Comparison of ENCODE assay signal across 12 mouse cellular contexts in the genomic region with DNA sequence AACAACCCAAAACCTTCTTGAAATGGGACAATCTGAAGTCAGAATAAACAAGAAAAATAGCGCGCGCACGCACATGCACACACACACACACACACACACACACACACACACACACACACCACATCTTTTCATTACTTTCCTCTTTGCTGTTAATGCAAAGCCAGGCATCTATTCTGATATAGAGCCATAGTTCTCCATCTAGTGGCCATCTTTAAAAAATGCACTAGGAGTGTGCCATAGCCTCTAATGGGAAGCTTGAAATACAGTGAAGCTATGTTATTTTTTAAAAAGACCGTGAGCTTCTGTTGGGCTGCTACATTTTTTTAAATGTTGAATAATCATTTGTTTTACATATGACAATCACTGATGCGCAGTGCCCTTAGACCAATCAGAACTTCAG. TPM values are rescaled to one million over a fixed set of nuclear protein-coding genes. Genes with fewer than 3 reads are reported as not detected.
DNase-seq lines count a peak whose midpoint lies in the region; ATAC-seq and TF ChIP-seq lines count a peak whose summit lies in the region.
"Had no signal": no experiment of that assay in that cellular context is flagged by ENCODE, and none has a peak within 500 bp of the region (broad histone marks: within the 10 kb centered on the region; RNA-seq: fewer than 3 reads in every experiment).

No protein-coding gene starts in this region.

- H3K27ac ChIP-seq in kidney, embryonic 16.5 days (ENCODE audit: low read length), result no peak overlapping the region
- no peak overlapping the region for H3K27ac ChIP-seq in forebrain, postnatal 0 days (ENCODE audit: low read depth, low read length)
- H3K27ac ChIP-seq: limb, embryonic 12.5 days had no signal

- DNase-seq in kidney, postnatal 10 days, result peak; percentile 6
- peak; percentile 11 for DNase-seq in CD4-positive helper T cell, adult 2 months (ENCODE audit: low read depth, low spot score)
- DNase-seq in MN1 (ENCODE audit: low spot score), result peak; percentile 34
- peak; percentile 33 for DNase-seq in forebrain, postnatal 0 days
- no peak for DNase-seq in spleen, postnatal 10 days (ENCODE audit: low spot score in 2 of 2)
- no peak for DNase-seq in adrenal gland, adult 8-10 months
- DNase-seq: adrenal gland, postnatal 10 days had no signal

- 37% methylated on average over 6 of the region's 6 CpGs for WGBS in kidney, embryonic 16.5 days
- WGBS in forebrain, postnatal 0 days, result 40% methylated on average over 6 of the region's 6 CpGs

- H3K4me1 ChIP-seq in kidney, embryonic 16.5 days (ENCODE audit: insufficient read depth, low read length), result no peaks in the 10 kb centered on the region
- H3K4me1 ChIP-seq in forebrain, postnatal 0 days (ENCODE audit: insufficient read depth), result no peaks in the 10 kb centered on the region
- H3K4me1 ChIP-seq: limb, embryonic 12.5 days had no signal

- H3K4me2 ChIP-seq in kidney, embryonic 16.5 days (replicated peaks; ENCODE audit: low read depth, low read length), result no peak overlapping the region
- no peak overlapping the region for H3K4me2 ChIP-seq in forebrain, postnatal 0 days (ENCODE audit: low read depth)
- H3K4me2 ChIP-seq: limb, embryonic 12.5 days had no signal

- no peak overlapping the region for H3K4me3 ChIP-seq in kidney, embryonic 16.5 days (ENCODE audit: low read length)
- no peak overlapping the region for H3K4me3 ChIP-seq in forebrain, postnatal 0 days (ENCODE audit: low read depth, low read length)
- H3K4me3 ChIP-seq: erythroblast, embryonic 14.5 days; limb, embryonic 12.5 days; myocyte had no signal

- no peaks in the 10 kb centered on the region for H3K36me3 ChIP-seq in kidney, embryonic 16.5 days (ENCODE audit: insufficient read depth, low read length)
- no peaks in the 10 kb centered on the region for H3K36me3 ChIP-seq in forebrain, postnatal 0 days (ENCODE audit: insufficient read depth)
- H3K36me3 ChIP-seq: limb, embryonic 12.5 days had no signal

- H3K9ac ChIP-seq in kidney, embryonic 16.5 days (replicated peaks; ENCODE audit: low read length), result no peak overlapping the region
- no peak overlapping the region for H3K9ac ChIP-seq in forebrain, postnatal 0 days
- H3K9ac ChIP-seq: limb, embryonic 12.5 days had no signal

- no peaks in the 10 kb centered on the region for H3K27me3 ChIP-seq in kidney, embryonic 16.5 days (ENCODE audit: insufficient read depth, low read length)
- no peaks in the 10 kb centered on the region for H3K27me3 ChIP-seq in forebrain, postnatal 0 days (ENCODE audit: insufficient read depth, low read length)
- H3K27me3 ChIP-seq: limb, embryonic 12.5 days had no signal

- ATAC-seq in kidney, embryonic 16.5 days (ENCODE audit: low FRiP score, low TSS enrichment), result no peak
- ATAC-seq in forebrain, postnatal 0 days, result peak; percentile 73

- no peaks in the 10 kb centered on the region for H3K9me3 ChIP-seq in kidney, embryonic 16.5 days (ENCODE audit: low read length)
- H3K9me3 ChIP-seq in forebrain, postnatal 0 days (ENCODE audit: low read length), result no peaks in the 10 kb centered on the region
- H3K9me3 ChIP-seq: limb, embryonic 12.5 days had no signal

- peak; percentile 62 for TF ChIP-seq CTCF in forebrain, postnatal 0 days (IDR thresholded peaks at IDR 0.05; ENCODE audit: low read depth)

RNA-seq across cellular contexts. Expression of a gene that starts 7.8 kb away (rescaled TPM):
- not detected in 2 replicates for polyA plus RNA-seq in kidney, embryonic 16.5 days (2015; fragmentation: Nextera tagmentation; extraction: Ambion mirVana)
- not detected in 2 replicates for total RNA-seq in forebrain, postnatal 0 days (2014; rRNA removed)
- polyA plus RNA-seq in forebrain, postnatal 0 days (2015; fragmentation: Nextera tagmentation; extraction: Ambion mirVana), result not detected in 2 replicates
- total RNA-seq in adrenal gland, adult 8-10 months (2022), result not detected
- total RNA-seq: adrenal gland, postnatal 10 days; heart, postnatal 10 days had no signal
- polyA plus RNA-seq: erythroblast, embryonic 14.5 days; limb, embryonic 12.5 days; myocyte had no signal

Comparison
In these comparisons a context has a peak if more than half of its experiments do, and no peak if none do; other contexts are left out.
1. DNase-seq: peak in kidney, postnatal 10 days (single experiment), CD4-positive helper T cell, adult 2 months (single experiment), MN1 (single experiment) and forebrain, postnatal 0 days (single experiment); none in spleen, postnatal 10 days (0 of 2) and adrenal gland, adult 8-10 months (single experiment).